Mouse (Mus musculus): ENCODE data around the gene Gba.

GRCm38 (mm10) chr3:89206695-89207094 is 4.0 kb downstream of the Gba start:
- TF ChIP-seq POLR2A (IDR thresholded peaks at IDR 0.05; ENCODE audit: insufficient read length, low read depth) (no peak), MAX (IDR thresholded peaks at IDR 0.05; ENCODE audit: low read depth) (no peak), SRF (IDR thresholded peaks at IDR 0.05; ENCODE audit: control insufficient read depth, insufficient read length, low read depth) (no peak), USF1 (IDR thresholded peaks at IDR 0.05; ENCODE audit: low read depth) (no peak), MYOG (IDR thresholded peaks at IDR 0.05; ENCODE audit: control insufficient read depth in 1 of 3, insufficient read depth in 1 of 3, insufficient read length in 2 of 3, low read depth in 2 of 3) (no peak), TCF12 (IDR thresholded peaks at IDR 0.05; ENCODE audit: insufficient read depth, poor library complexity, severe bottlenecking) (no peak), E2F4 (IDR thresholded peaks at IDR 0.05; ENCODE audit: insufficient read depth) (no peak), REST (IDR thresholded peaks at IDR 0.05; ENCODE audit: insufficient read depth, insufficient read length) (no peak), MYOD1 (IDR thresholded peaks at IDR 0.05; ENCODE audit: control insufficient read depth in 1 of 3, insufficient read length in 2 of 3, low read depth in 2 of 3) (no peak), POLR2AphosphoS2 (IDR thresholded peaks at IDR 0.05; ENCODE audit: insufficient read length, low read depth) (peak; percentile 17), TCF3 (IDR thresholded peaks at IDR 0.05; ENCODE audit: insufficient read length, low read depth) (no peak), CEBPB (IDR thresholded peaks at IDR 0.05; ENCODE audit: insufficient read depth, poor library complexity, severe bottlenecking) (no peak)

Data from myocyte (in vitro differentiated cells).